Mouse (Mus musculus) midbrain, postnatal 0 days (tissue): ENCODE measurements around the gene Mfn2. TPM values are rescaled to one million over a fixed set of nuclear protein-coding genes. Genes with fewer than 3 reads are reported as not detected.

Experiments
- ATAC-seq: fragments of 200-750 bp; cut with Nextera tagmentation; 2 replicates; pipeline ENCODE4 v1.8.0; 2017; ENCODE audit warnings: moderate number of reproducible peaks, mild to moderate bottlenecking, moderate TSS enrichment, moderate library complexity; ENCODE audit not compliant: low FRiP score
- DNase-seq: peaks from one replicate; pipeline ENCODE4 v3.0.0-alpha.2; 2015; ENCODE audit warnings: low spot score
- H3K27ac ChIP-seq: fragments of 300-500 bp; sonication (generic); 2 replicates; pipeline ENCODE4 v1.5.1; 2014; ENCODE audit warnings: low read depth, mild to moderate bottlenecking, low read length, mixed read lengths
- H3K27me3 ChIP-seq: fragments of 300-500 bp; sonication (generic); 2 replicates; pipeline ENCODE4 v1.6.1; 2014; ENCODE audit warnings: low read length, control low read depth, mixed read lengths; ENCODE audit not compliant: insufficient read depth
- H3K36me3 ChIP-seq: fragments of 300-500 bp; sonication (generic); 2 replicates; pipeline ENCODE4 v1.6.1; 2014; ENCODE audit warnings: low read length, control low read depth, mixed read lengths; ENCODE audit not compliant: insufficient read depth
- H3K4me1 ChIP-seq: fragments of 300-500 bp; sonication (generic); 2 replicates; pipeline ENCODE4 v1.6.1; 2014; ENCODE audit warnings: mild to moderate bottlenecking, control low read depth, antibody characterized with exemption, low read length, mixed read lengths; ENCODE audit not compliant: insufficient read depth
- H3K4me2 ChIP-seq: fragments of 300-500 bp; sonication (generic); 2 replicates; pipeline ENCODE4 v1.6.1; 2014; ENCODE audit warnings: low read depth, mild to moderate bottlenecking, low read length, mixed read lengths; ENCODE audit not compliant: poor library complexity, severe bottlenecking
- H3K4me3 ChIP-seq: fragments of 300-500 bp; sonication (generic); 2 replicates; pipeline ENCODE4 v1.5.1; 2014; ENCODE audit warnings: low read depth, mild to moderate bottlenecking, low read length, moderate library complexity
- H3K9ac ChIP-seq: fragments of 300-500 bp; sonication (generic); replicated peaks from 2 replicates; pipeline ENCODE4 v1.6.1; 2014; ENCODE audit warnings: mild to moderate bottlenecking, low read length, moderate library complexity, mixed read lengths; ENCODE audit not compliant: poor library complexity, severe bottlenecking
- H3K9me3 ChIP-seq: fragments of 300-500 bp; sonication (generic); 2 replicates; pipeline ENCODE4 v1.6.1; 2016; ENCODE audit warnings: low read length, control low read depth
- CTCF ChIP-seq: IDR thresholded peaks from 2 replicates; pipeline ENCODE4 v1.5.1; 2016; ENCODE audit warnings: antibody characterized with exemption, mild to moderate bottlenecking
- WGBS: fragments of 180-500 bp; shearing (Covaris S2); extraction: QIAGEN DNeasy Blood & Tissue Kit; methylation state at CpG from one replicate; pipeline ENCODE4 v1.1.7; 2014; 5-methylcytosine and 5-hydroxymethylcytosine counted together
- polyA plus RNA-seq: library from polyadenylated mRNA; unstranded; fragments of >200 nt; fragmentation: Nextera tagmentation; extraction: Ambion mirVana; gene quantifications from 2 replicates; pipeline ENCODE4 v1.2.1, GENCODE M21; 2015
- total RNA-seq: library from RNA; depleted of rRNA; stranded (reverse); fragments of >200 nt; gene quantifications from 2 replicates; pipeline ENCODE4 v1.2.3, GENCODE M21; 2014

Gene Mfn2
- total and polyA plus RNA-seq, 2 experiments from 2014 or later = 92.3 to 96.9 TPM

DNA sequence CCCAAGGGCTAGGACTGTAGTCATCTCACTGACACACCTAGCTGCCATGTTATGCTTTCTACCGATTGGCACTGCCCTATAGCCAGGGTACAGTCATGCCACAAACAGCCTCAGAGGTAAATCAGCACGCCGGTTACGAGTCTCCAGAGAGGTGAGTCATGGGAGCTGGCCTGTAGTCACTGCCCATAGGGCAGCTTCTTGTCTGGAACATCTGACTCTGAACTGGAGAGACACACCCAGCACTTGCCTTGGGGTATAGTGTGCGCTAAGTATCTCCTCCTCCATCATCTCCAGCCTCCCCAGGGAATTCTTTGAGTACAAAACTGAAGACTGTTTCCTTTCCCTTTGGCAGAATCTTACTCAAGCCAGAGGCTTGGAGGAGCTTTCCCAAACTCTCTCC lies 1.7 kb upstream of the Mfn2 start:
- Histone ChIP-seq H3K27me3 (no peaks in the 10 kb centered on the region), H3K4me2 (no peak overlapping the region), H3K4me1 (peaks cover 7% of the 10 kb centered on the region), H3K36me3 (peaks cover 8% of the 10 kb centered on the region; the same call in 1 of the 2 replicates), H3K27ac (no peak overlapping the region), H3K9me3 (no peaks in the 10 kb centered on the region), H3K4me3 (no peak overlapping the region), H3K9ac (no peak overlapping the region)
- WGBS = 89% methylated on average over 5 of the region's 5 CpGs
- ATAC-seq (no peak), DNase-seq (no peak)
- TF ChIP-seq CTCF = no peak

DNA sequence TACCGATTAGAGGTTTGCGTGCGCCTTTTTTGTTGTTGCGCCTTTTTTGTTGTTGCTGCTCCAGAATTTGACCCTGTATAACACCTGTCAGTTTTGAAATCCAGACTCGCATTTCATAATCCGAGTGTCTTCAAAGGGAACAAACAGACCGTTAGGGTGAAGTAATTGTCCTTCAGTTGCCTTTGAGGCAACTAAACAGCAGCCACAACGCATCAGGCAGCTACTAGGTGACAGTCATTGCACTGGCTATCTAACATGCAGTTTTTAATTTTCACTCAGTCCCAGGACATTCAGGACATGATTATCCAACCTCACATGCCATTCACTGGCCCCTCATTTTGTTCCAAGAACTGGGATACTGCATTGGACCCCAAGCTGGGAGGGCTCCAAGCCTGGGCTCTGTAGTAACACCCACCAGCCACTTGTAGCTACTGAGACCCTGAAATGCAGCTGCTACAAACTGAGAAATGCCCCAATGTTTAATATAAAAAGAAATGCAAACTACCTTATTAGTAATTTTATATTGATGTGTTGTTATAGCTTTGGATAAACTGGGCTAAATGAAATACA lies 671 bp upstream of the Mfn2 start:
- Histone ChIP-seq H3K9ac (peak overlapping the region; percentile 85), H3K9me3 (no peaks in the 10 kb centered on the region), H3K4me1 (peaks cover 9% of the 10 kb centered on the region), H3K27me3 (no peaks in the 10 kb centered on the region), H3K36me3 (peaks cover 16% of the 10 kb centered on the region), H3K4me3 (peak overlapping the region; percentile 75), H3K4me2 (peak overlapping the region; percentile 54), H3K27ac (peak overlapping the region; percentile 70)
- WGBS = 1% methylated on average over 8 of the region's 8 CpGs
- TF ChIP-seq CTCF = 0 out of 2 replicates have a peak, but pooled peaks have one; percentile 24
- ATAC-seq (peak; percentile 62), DNase-seq (peak; percentile 26)

DNA sequence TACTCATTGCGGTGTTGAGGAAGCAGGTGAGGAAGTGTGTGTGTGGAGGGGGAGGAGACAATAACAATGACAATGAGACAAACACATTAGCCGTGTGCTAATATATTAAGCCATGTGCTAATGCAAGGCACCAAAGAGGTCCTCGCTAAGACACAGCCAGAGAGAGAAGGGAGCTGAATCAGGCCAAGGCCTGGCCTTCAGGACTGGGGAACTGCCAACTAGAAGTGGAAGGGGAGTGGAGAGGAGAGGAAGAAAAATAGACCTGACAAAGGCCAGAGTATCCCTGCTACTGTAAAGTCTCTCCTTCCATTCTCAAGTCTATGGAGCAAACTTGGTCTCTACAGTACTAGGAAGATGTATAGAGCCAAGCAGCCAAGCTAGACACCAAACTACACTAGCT lies 903 bp downstream of the Mfn2 start:
- no peak for ATAC-seq
- peak overlapping the region; percentile 55 for H3K4me2 ChIP-seq
- WGBS = 82% methylated on average over 3 of the region's 3 CpGs

DNA sequence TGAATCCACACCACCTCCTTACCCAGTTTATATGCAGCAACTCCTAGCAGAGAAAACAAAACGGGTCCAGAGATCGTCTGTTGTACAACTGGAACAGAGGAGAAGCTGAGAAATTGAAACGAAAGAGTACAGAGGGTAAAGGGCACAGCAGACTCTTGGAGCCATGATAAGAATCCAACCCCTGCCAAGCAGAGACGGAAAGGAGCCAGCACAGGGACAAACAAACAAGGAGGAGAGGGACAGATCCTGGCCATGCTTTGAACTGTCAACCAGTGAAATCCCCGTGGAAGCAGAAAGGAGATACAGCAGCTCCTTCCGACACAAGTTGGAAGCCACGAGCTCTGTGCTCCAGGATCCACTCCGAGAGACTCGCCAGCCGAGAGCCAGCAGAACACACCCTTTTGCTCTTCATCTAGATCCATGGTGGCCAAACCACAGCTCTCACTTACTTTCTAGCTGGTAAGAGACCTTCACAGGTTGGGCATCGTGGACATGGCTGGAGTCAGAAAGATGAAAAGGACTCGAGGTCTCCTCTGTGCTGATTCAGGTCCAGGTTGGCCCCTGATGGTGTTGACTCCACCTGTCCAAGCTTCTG lies 1.5 kb downstream of the Mfn2 start:
- Histone ChIP-seq H3K27me3 (no peaks in the 10 kb centered on the region), H3K4me3 (no peak overlapping the region), H3K27ac (no peak overlapping the region), H3K4me1 (peaks cover 9% of the 10 kb centered on the region), H3K4me2 (no peak overlapping the region), H3K36me3 (peaks cover 35% of the 10 kb centered on the region), H3K9me3 (no peaks in the 10 kb centered on the region), H3K9ac (no peak overlapping the region)
- ATAC-seq (no peak), DNase-seq (no peak)
- no peak for TF ChIP-seq CTCF
- WGBS = 90% methylated on average over 12 of the region's 12 CpGs

More for the DNA sequence above, 903 bp downstream of the Mfn2 start:
- Histone ChIP-seq H3K4me1 (peaks cover 9% of the 10 kb centered on the region), H3K27ac (no peak overlapping the region), H3K36me3 (peaks cover 29% of the 10 kb centered on the region), H3K4me3 (peak overlapping the region; percentile 75), H3K27me3 (no peaks in the 10 kb centered on the region), H3K9ac (peak overlapping the region; percentile 85), H3K9me3 (no peaks in the 10 kb centered on the region)
- no peak for TF ChIP-seq CTCF
- DNase-seq = no peak

DNA sequence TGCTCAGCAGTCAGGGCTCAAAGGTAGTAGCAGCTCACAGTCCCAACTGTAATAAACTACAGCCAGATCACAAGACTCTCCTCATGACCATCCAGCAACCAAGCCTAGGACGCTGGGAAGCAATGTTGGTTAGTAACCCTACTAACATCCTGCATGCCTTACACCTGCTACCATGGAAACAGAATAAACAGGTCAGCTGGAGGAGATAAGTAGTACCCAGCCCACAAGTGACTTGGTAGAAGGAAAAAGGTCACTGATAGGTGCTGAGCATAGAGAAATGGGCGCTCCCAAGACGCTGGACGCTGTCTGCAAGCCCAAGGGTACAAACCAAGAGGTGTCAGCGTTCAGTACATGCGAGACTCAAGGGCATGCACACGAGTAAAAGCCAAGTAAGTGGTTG lies 4.1 kb downstream of the Mfn2 start:
- H3K36me3 ChIP-seq = peaks cover 60% of the 10 kb centered on the region
- TF ChIP-seq CTCF = no peak
- 86% methylated on average over 7 of the region's 7 CpGs for WGBS
- no peaks in the 10 kb centered on the region for H3K27me3 ChIP-seq
- DNase-seq (no peak), ATAC-seq (no peak)
- H3K27ac ChIP-seq = no peak overlapping the region
- peaks cover 9% of the 10 kb centered on the region for H3K4me1 ChIP-seq
- H3K9me3 ChIP-seq = no peaks in the 10 kb centered on the region
- no peak overlapping the region for H3K9ac ChIP-seq
- H3K4me3 ChIP-seq = no peak overlapping the region
- no peak overlapping the region for H3K4me2 ChIP-seq

DNA sequence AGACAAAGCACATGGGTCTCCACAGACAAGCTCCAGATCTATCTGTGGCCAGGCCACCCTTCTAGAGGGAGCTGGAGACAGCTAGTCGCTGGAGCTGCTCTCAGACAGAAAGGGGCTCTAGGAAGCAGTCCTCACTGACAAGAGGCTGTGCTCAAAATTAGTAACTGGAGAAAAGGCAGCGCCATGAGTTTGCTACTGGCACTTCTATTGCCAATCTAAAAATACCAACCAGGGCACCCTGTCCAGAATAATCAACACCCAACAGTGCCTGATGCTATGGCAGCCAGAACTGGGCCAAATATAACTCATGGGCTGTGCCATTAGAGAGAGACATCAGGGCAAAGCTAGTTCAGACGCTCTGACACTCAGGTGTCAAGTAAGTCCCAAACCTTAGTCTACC lies 7.2 kb downstream of the Mfn2 start:
- WGBS = 97% methylated on average over 3 of the region's 3 CpGs
- no peak overlapping the region for H3K4me2 ChIP-seq
- ATAC-seq (no peak), DNase-seq (no peak)
- no peak overlapping the region for H3K9ac ChIP-seq
- H3K27ac ChIP-seq = no peak overlapping the region
- no peaks in the 10 kb centered on the region for H3K27me3 ChIP-seq
- no peak overlapping the region for H3K4me3 ChIP-seq
- H3K36me3 ChIP-seq = peaks cover 72% of the 10 kb centered on the region
- H3K4me1 ChIP-seq = 0 out of 2 replicates have a peak, but pooled peaks cover 2% of the 10 kb centered on the region
- no peak for TF ChIP-seq CTCF
- no peaks in the 10 kb centered on the region for H3K9me3 ChIP-seq
